Mouse (Mus musculus): Measurements from ENCODE around the gene Pimreg.

GRCm38 (mm10) chr11:72067326-72067725 lies 25.5 kb downstream of the Pimreg start:
- TF ChIP-seq CTCF (IDR thresholded peaks at IDR 0.05; ENCODE audit: extremely low read depth, insufficient read depth, low read length) (no peak), POLR2A (IDR thresholded peaks at IDR 0.05; ENCODE audit: extremely low read depth, insufficient read depth, low read length) (no peak)
